Mouse (Mus musculus): ENCODE results near the gene Slc20a1.

- TF ChIP-seq POLR2A (IDR thresholded peaks at IDR 0.05; ENCODE audit: low read depth, low read length), result no peak
- TF ChIP-seq CTCF (conservative IDR thresholded peaks at IDR 0.05; ENCODE audit: insufficient read depth, insufficient read length, low read depth, low read length), result no peak
Observed at GRCm38 (mm10) chr2:129224178-129224577, 25.6 kb downstream of the Slc20a1 start.

Data from kidney, adult 2 months (tissue).